Mouse (Mus musculus) stomach, postnatal 0 days (tissue): ENCODE measurements around the gene Itpr3.

Experiments used
- CTCF ChIP-seq: IDR thresholded peaks from 2 replicates; pipeline ENCODE4 v1.5.1; 2016; ENCODE audit warnings: antibody characterized with exemption, low read depth, mild to moderate bottlenecking, moderate library complexity
- EP300 ChIP-seq: optimal IDR thresholded peaks from 2 replicates; pipeline ENCODE3; 2016; ENCODE audit warnings: antibody characterized with exemption

DNA sequence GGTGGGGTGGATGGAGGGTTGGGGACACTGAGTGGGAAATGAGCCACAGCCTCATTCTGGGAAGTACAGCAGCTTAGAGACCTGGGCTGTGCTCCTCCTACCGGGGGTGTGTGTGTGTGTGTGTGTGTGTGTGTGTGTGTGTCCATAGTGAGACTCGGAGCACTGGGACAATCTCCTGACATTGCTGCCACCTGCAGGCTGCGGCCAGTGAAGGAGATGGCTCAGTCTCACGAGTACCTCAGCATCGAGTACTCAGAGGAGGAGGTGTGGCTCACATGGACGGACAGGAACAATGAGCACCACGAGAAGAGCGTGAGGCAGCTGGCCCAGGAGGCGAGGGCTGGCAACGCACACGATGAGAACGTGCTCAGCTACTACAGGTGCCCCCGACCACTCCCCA is 38.6 kb downstream of the Itpr3 start:
- TF ChIP-seq CTCF: peak; percentile 70
- no peak for TF ChIP-seq EP300
